Mouse (Mus musculus): ENCODE data around the gene Ash1l. TPM values are rescaled to one million over a fixed set of nuclear protein-coding genes. Genes with fewer than 3 reads are reported as not detected.
"Not testable (repeated sequence)": the region's sequence is repeated elsewhere in the genome, so short reads cannot be mapped to it uniquely, and the experiment has no call there.

The Ash1l gene
- polyA plus RNA-seq, 1 experiment from 2014 or later: 20.1 TPM

GRCm38 (mm10) chr3:88925651-88926050, 24.8 kb upstream of the Ash1l start:
- H3K27me3 ChIP-seq: no peaks in the 10 kb centered on the region
- ATAC-seq (ENCODE audit: borderline replicate concordance, extremely low read depth, low FRiP score, low TSS enrichment): no peak
- no peak overlapping the region for H3K9ac ChIP-seq
- WGBS: 92% methylated on average over 2 of the region's 2 CpGs
- H3K36me3 ChIP-seq: peaks cover 96% of the 10 kb centered on the region
- H3K4me1 ChIP-seq: no peaks in the 10 kb centered on the region
- H3K4me3 ChIP-seq: no peak overlapping the region
- H3K9me3 ChIP-seq: no peaks in the 10 kb centered on the region
- H3K27ac ChIP-seq: no peak overlapping the region
- H3K4me2 ChIP-seq: no peak overlapping the region

DNA sequence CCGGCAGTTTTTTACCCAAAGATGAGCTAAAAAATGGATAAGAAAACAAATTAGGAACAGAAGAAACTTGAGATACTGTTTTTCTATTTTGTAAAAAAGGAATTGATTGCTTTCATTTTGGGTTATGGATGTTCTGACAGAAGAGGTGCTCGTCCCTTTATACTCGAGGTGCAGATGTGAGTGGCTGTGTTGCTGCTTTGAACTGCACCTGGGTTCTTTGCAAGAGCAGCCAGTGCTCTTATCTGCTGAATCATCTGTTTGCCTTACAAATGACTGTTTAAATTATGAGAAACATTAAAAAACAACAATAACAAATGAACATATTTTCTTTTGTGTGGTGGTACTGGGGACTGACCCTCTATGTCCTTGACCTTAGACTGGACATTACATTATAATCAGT, 20.9 kb upstream of the Ash1l start:
- ATAC-seq (ENCODE audit: borderline replicate concordance, extremely low read depth, low FRiP score, low TSS enrichment): no peak
- 83% methylated on average over 3 of the region's 3 CpGs for WGBS

GRCm38 (mm10) chr3:88939071-88939470, 11.4 kb upstream of the Ash1l start:
- no peak overlapping the region for H3K27ac ChIP-seq
- 93% methylated on average over 10 of the region's 10 CpGs for WGBS
- H3K9ac ChIP-seq: no peak overlapping the region
- no peak overlapping the region for H3K4me3 ChIP-seq
- peaks cover 55% of the 10 kb centered on the region for H3K36me3 ChIP-seq
- H3K9me3 ChIP-seq: no peaks in the 10 kb centered on the region
- no peaks in the 10 kb centered on the region for H3K27me3 ChIP-seq
- ATAC-seq (ENCODE audit: borderline replicate concordance, extremely low read depth, low FRiP score, low TSS enrichment): no peak
- H3K4me2 ChIP-seq: no peak overlapping the region
- no peaks in the 10 kb centered on the region for H3K4me1 ChIP-seq

More for the DNA sequence above, 20.9 kb upstream of the Ash1l start:
- Histone ChIP-seq H3K27ac (no peak overlapping the region), H3K4me3 (no peak overlapping the region), H3K4me2 (no peak overlapping the region), H3K9me3 (no peaks in the 10 kb centered on the region), H3K27me3 (no peaks in the 10 kb centered on the region), H3K36me3 (peaks cover 96% of the 10 kb centered on the region), H3K4me1 (no peaks in the 10 kb centered on the region), H3K9ac (no peak overlapping the region)

DNA sequence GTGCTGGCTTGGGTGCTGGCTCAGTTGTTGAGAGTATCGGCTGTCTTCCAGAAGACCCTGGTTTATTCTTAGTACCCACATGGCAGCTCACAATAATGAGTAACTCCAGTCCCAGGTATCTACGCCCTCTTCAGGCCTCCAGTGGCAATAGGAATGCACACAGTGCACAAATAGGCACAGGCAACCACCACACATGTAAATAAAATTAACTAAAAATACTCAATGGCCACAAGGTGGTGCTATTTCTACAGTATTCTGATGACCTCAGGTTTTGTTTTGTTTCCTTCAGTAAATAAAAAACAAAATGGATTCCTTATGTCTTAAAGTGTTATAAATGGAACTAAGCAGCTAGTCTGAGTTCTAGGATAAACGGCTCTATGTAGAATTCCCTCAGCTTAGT, 10.7 kb upstream of the Ash1l start:
- WGBS: 78% methylated on average over 3 of the region's 3 CpGs
- no peak for ATAC-seq (ENCODE audit: borderline replicate concordance, extremely low read depth, low FRiP score, low TSS enrichment)
- no peak overlapping the region for H3K4me2 ChIP-seq
- H3K9me3 ChIP-seq: no peaks in the 10 kb centered on the region
- no peaks in the 10 kb centered on the region for H3K4me1 ChIP-seq
- H3K9ac ChIP-seq: no peak overlapping the region
- H3K27me3 ChIP-seq: no peaks in the 10 kb centered on the region
- H3K4me3 ChIP-seq: no peak overlapping the region
- peaks cover 49% of the 10 kb centered on the region for H3K36me3 ChIP-seq
- H3K27ac ChIP-seq: no peak overlapping the region

- H3K4me2 ChIP-seq: no peak overlapping the region
- H3K36me3 ChIP-seq: peaks cover 35% of the 10 kb centered on the region
- no peak for ATAC-seq (ENCODE audit: borderline replicate concordance, extremely low read depth, low FRiP score, low TSS enrichment)
- H3K4me1 ChIP-seq: no peaks in the 10 kb centered on the region
- no peak overlapping the region for H3K27ac ChIP-seq
- H3K27me3 ChIP-seq: no peaks in the 10 kb centered on the region
- H3K4me3 ChIP-seq: no peak overlapping the region
- no peak overlapping the region for H3K9ac ChIP-seq
- H3K9me3 ChIP-seq: no peaks in the 10 kb centered on the region
- 89% methylated on average over 10 of the region's 10 CpGs for WGBS
Observed at GRCm38 (mm10) chr3:88942316-88942880, 8.0 kb upstream of the Ash1l start.

GRCm38 (mm10) chr3:88944109-88944508, 6.3 kb upstream of the Ash1l start:
- H3K27ac ChIP-seq: no peak overlapping the region
- whole genome bisulfite sequencing: 87% methylated on average over 4 of the region's 4 CpGs
- H3K4me3 ChIP-seq: no peak overlapping the region
- no peak for ATAC-seq (ENCODE audit: borderline replicate concordance, extremely low read depth, low FRiP score, low TSS enrichment)
- no peaks in the 10 kb centered on the region for H3K9me3 ChIP-seq
- no peak overlapping the region for H3K9ac ChIP-seq
- peaks cover 12% of the 10 kb centered on the region for H3K4me1 ChIP-seq
- H3K36me3 ChIP-seq: peaks cover 24% of the 10 kb centered on the region
- H3K4me2 ChIP-seq: no peak overlapping the region
- H3K27me3 ChIP-seq: no peaks in the 10 kb centered on the region

GRCm38 (mm10) chr3:88949786-88950575, 441 bp upstream of the Ash1l start:
- WGBS: under 1% methylated on average over 67 of the region's 92 CpGs
- Histone ChIP-seq H3K36me3 (no peaks in the 10 kb centered on the region), H3K4me1 (peaks cover 25% of the 10 kb centered on the region), H3K27me3 (no peaks in the 10 kb centered on the region), H3K27ac (peak overlapping the region; percentile 99), H3K4me3 (peak overlapping the region; percentile 97), H3K9me3 (no peaks in the 10 kb centered on the region), H3K9ac (peak overlapping the region; percentile 97), H3K4me2 (peak overlapping the region; percentile 71)
- ATAC-seq (ENCODE audit: borderline replicate concordance, extremely low read depth, low FRiP score, low TSS enrichment): peak; percentile 93

- Histone ChIP-seq H3K4me2 (peak overlapping the region; percentile 71), H3K4me1 (peaks cover 25% of the 10 kb centered on the region)
Observed at GRCm38 (mm10) chr3:88951327-88951800, 942 bp downstream of the Ash1l start.

GRCm38 (mm10) chr3:88953246-88953645, 2.8 kb downstream of the Ash1l start:
- Histone ChIP-seq H3K4me3 (no peak overlapping the region), H3K27me3 (no peaks in the 10 kb centered on the region), H3K36me3 (no peaks in the 10 kb centered on the region), H3K27ac (no peak overlapping the region), H3K9ac (no peak overlapping the region), H3K4me1 (peaks cover 21% of the 10 kb centered on the region), H3K9me3 (no peaks in the 10 kb centered on the region), H3K4me2 (no peak overlapping the region)
- ATAC-seq (ENCODE audit: borderline replicate concordance, extremely low read depth, low FRiP score, low TSS enrichment): no peak
- 77% methylated on average over 4 of the region's 4 CpGs for WGBS

More at GRCm38 (mm10) chr3:88951327-88951800, 942 bp downstream of the Ash1l start:
- 0% methylated on average over 5 of the region's 5 CpGs for WGBS
- Histone ChIP-seq H3K9me3 (no peaks in the 10 kb centered on the region), H3K4me3 (peak overlapping the region; percentile 97), H3K27ac (peak overlapping the region; percentile 99), H3K36me3 (no peaks in the 10 kb centered on the region), H3K9ac (peak overlapping the region; percentile 97), H3K27me3 (no peaks in the 10 kb centered on the region)
- ATAC-seq (ENCODE audit: borderline replicate concordance, extremely low read depth, low FRiP score, low TSS enrichment): no peak

- Histone ChIP-seq H3K4me1 (peaks cover 16% of the 10 kb centered on the region), H3K27me3 (no peaks in the 10 kb centered on the region), H3K4me2 (no peak overlapping the region), H3K4me3 (no peak overlapping the region), H3K9ac (no peak overlapping the region), H3K36me3 (no peaks in the 10 kb centered on the region), H3K9me3 (no peaks in the 10 kb centered on the region), H3K27ac (no peak overlapping the region)
- ATAC-seq (ENCODE audit: borderline replicate concordance, extremely low read depth, low FRiP score, low TSS enrichment): no peak
Observed at GRCm38 (mm10) chr3:88953736-88954135, 3.3 kb downstream of the Ash1l start.

GRCm38 (mm10) chr3:88963211-88963610, 12.8 kb downstream of the Ash1l start:
- H3K4me2 ChIP-seq; H3K9me3 ChIP-seq; H3K4me3 ChIP-seq; H3K27ac ChIP-seq; H3K4me1 ChIP-seq; ATAC-seq (ENCODE audit: borderline replicate concordance, extremely low read depth, low FRiP score, low TSS enrichment); H3K9ac ChIP-seq; H3K27me3 ChIP-seq: not testable (repeated sequence)
- peaks cover 15% of the 10 kb centered on the region for H3K36me3 ChIP-seq

GRCm38 (mm10) chr3:88975012-88975411, 24.6 kb downstream of the Ash1l start:
- Histone ChIP-seq H3K4me1 (no peaks in the 10 kb centered on the region), H3K27ac (no peak overlapping the region), H3K4me2 (no peak overlapping the region), H3K36me3 (peaks cover 10% of the 10 kb centered on the region), H3K4me3 (no peak overlapping the region), H3K9me3 (no peaks in the 10 kb centered on the region), H3K27me3 (no peaks in the 10 kb centered on the region), H3K9ac (no peak overlapping the region)
- no peak for ATAC-seq (ENCODE audit: borderline replicate concordance, extremely low read depth, low FRiP score, low TSS enrichment)
- WGBS: 71% methylated on average over 2 of the region's 2 CpGs
